Mouse (Mus musculus) lung, postnatal 0 days (tissue): ENCODE measurements around the gene Pcp2.

Experiments
- CTCF ChIP-seq: IDR thresholded peaks from 2 replicates; pipeline ENCODE4 v1.5.1; 2016; ENCODE audit warnings: antibody characterized with exemption, mild to moderate bottlenecking
- EP300 ChIP-seq: IDR thresholded peaks from 2 replicates; pipeline ENCODE4 v1.6.1; 2016; ENCODE audit warnings: antibody characterized with exemption, mild to moderate bottlenecking, control low read depth

- TF ChIP-seq CTCF (no peak), EP300 (no peak)
Measured at GRCm38 (mm10) chr8:3593470-3593869, 31.9 kb downstream of the Pcp2 start.
